Comparison of ENCODE assay signal across 13 mouse cellular contexts in genomic region chr19:10238477-10238876, GRCm38 (mm10). TPM values are rescaled to one million over a fixed set of nuclear protein-coding genes. Genes with fewer than 3 reads are reported as not detected.
DNase-seq lines count a peak whose midpoint lies in the region; ATAC-seq and TF ChIP-seq lines count a peak whose summit lies in the region.
"Had no signal": no experiment of that assay in that cellular context is flagged by ENCODE, and none has a peak within 500 bp of the region (broad histone marks: within the 10 kb centered on the region; RNA-seq: fewer than 3 reads in every experiment).

No protein-coding gene starts in this region.

- peak overlapping the region; percentile 14; the same call in 1 of the 2 replicates for H3K27ac ChIP-seq in cerebellum, adult 2 months (ENCODE audit: insufficient read depth, low read length)
- H3K27ac ChIP-seq in cortical plate, adult 2 months (ENCODE audit: insufficient read depth, low read length) = peak overlapping the region; percentile 32; the same call in 1 of the 2 replicates
- 0 out of 2 replicates have a peak overlapping the region, but pooled peaks have one; percentile 7 for H3K27ac ChIP-seq in liver, embryonic 12.5 days
- H3K27ac ChIP-seq: hindbrain, embryonic 14.5 days; kidney, postnatal 0 days had no signal

- H3K9me3 ChIP-seq in liver, embryonic 12.5 days (replicated peaks) = no peaks in the 10 kb centered on the region

- no peak overlapping the region for H3K9ac ChIP-seq in liver, embryonic 12.5 days
- H3K9ac ChIP-seq: hindbrain, embryonic 14.5 days had no signal

- no peaks in the 10 kb centered on the region; the same call in 1 of the 2 replicates for H3K27me3 ChIP-seq in cerebellum, adult 2 months (ENCODE audit: control insufficient read depth, insufficient read depth, low read length)
- peaks cover 45% of the 10 kb centered on the region for H3K27me3 ChIP-seq in liver, embryonic 12.5 days (replicated peaks)

- peak overlapping the region; percentile 85 for H3K4me2 ChIP-seq in liver, embryonic 12.5 days
- H3K4me2 ChIP-seq: hindbrain, embryonic 14.5 days had no signal

- TF ChIP-seq CTCF in cerebellum, adult 2 months (IDR thresholded peaks at IDR 0.05; ENCODE audit: borderline replicate concordance, insufficient read depth, low read depth, low read length) = no peak
- TF ChIP-seq CTCF in cortical plate, adult 2 months (IDR thresholded peaks at IDR 0.05; ENCODE audit: extremely low read depth, insufficient read depth, low read length) = no peak

- no peaks in the 10 kb centered on the region for H3K36me3 ChIP-seq in liver, embryonic 12.5 days

- TF ChIP-seq POLR2A in cerebellum, adult 2 months (IDR thresholded peaks at IDR 0.05; ENCODE audit: borderline replicate concordance, insufficient read depth, low read length) = no peak
- TF ChIP-seq POLR2A in cortical plate, adult 2 months (IDR thresholded peaks at IDR 0.05; ENCODE audit: extremely low read depth, insufficient read depth, low read length) = no peak

- DNase-seq in cerebellum, adult 2 months = no peak
- DNase-seq in cerebellum, postnatal 10 days = no peak
- peak; percentile 37 for DNase-seq in lung, postnatal 36 days
- no peak for DNase-seq in kidney, postnatal 4 days
- DNase-seq in frontal cortex, postnatal 14 days (ENCODE audit: low spot score in 2 of 2) = no peak
- DNase-seq: gastrocnemius, postnatal 10 days; retina, postnatal 1 day had no signal

- no peak overlapping the region for H3K4me3 ChIP-seq in cerebellum, adult 2 months (replicated peaks; ENCODE audit: insufficient read depth, low read depth, low read length)
- H3K4me3 ChIP-seq in cortical plate, adult 2 months (ENCODE audit: insufficient read depth, low read length) = no peak overlapping the region
- 0 out of 2 replicates have a peak overlapping the region, but pooled peaks have one; percentile 54 for H3K4me3 ChIP-seq in liver, embryonic 12.5 days

- H3K4me1 ChIP-seq in cerebellum, adult 2 months (ENCODE audit: control insufficient read depth, insufficient read depth, low read length) = no peaks in the 10 kb centered on the region; the same call in 1 of the 2 replicates
- H3K4me1 ChIP-seq in cortical plate, adult 2 months (ENCODE audit: control insufficient read depth, insufficient read depth, low read length) = no peaks in the 10 kb centered on the region
- H3K4me1 ChIP-seq in liver, embryonic 12.5 days = peaks cover 56% of the 10 kb centered on the region

- ATAC-seq in liver, embryonic 12.5 days = no peak
- no peak for ATAC-seq in erythroblast, adult 5-6 weeks (replicated peaks; ENCODE audit: low FRiP score, poor library complexity, severe bottlenecking)

- WGBS in cerebellum, adult 2 months = 49% methylated on average over 3 of the region's 3 CpGs
- WGBS in liver, embryonic 12.5 days (ENCODE audit: insufficient replicate concordance) = 15% methylated on average over 3 of the region's 3 CpGs

RNA-seq across cellular contexts. Expression of gene Myrf, which starts 2.1 kb away (rescaled TPM):
- polyA plus RNA-seq in cerebellum, adult 2 months (2012; rRNA removed) = 35.0 and 43.1 TPM in 2 replicates
- polyA plus RNA-seq in cortical plate, adult 2 months (2012; rRNA removed) = 21.0 and 26.4 TPM in 2 replicates
- polyA plus RNA-seq in liver, embryonic 12.5 days (2016; fragmentation: Nextera tagmentation; extraction: Ambion mirVana) = 6.6 TPM in 2 replicates
- not detected in 2 replicates for total RNA-seq in erythroblast, adult 5-6 weeks (2015; ENCODE audit: low replicate concordance)
- 0.42 TPM in 1 of 2 replicates, not detected in the other for total RNA-seq in erythroblast, adult 5-6 weeks (2017; ENCODE audit: low replicate concordance)
- total RNA-seq: megakaryocyte-erythroid progenitor cell, adult 5-6 weeks had no signal

RNA-seq across cellular contexts. Expression of gene Fen1, which starts 34.5 kb away (rescaled TPM):
- polyA plus RNA-seq in cerebellum, adult 2 months (2012; rRNA removed) = 19.9 and 20.2 TPM in 2 replicates
- 12.1 and 12.5 TPM in 2 replicates for polyA plus RNA-seq in cortical plate, adult 2 months (2012; rRNA removed)
- 198 and 200 TPM in 2 replicates for polyA plus RNA-seq in liver, embryonic 12.5 days (2016; fragmentation: Nextera tagmentation; extraction: Ambion mirVana)
- 15.2 and 26.3 TPM in 2 replicates for total RNA-seq in erythroblast, adult 5-6 weeks (2015; ENCODE audit: low replicate concordance)
- total RNA-seq in erythroblast, adult 5-6 weeks (2017; ENCODE audit: low replicate concordance) = 38.4 and 58.1 TPM in 2 replicates

RNA-seq across cellular contexts. Expression of gene Tmem258, which starts 34.7 kb away (rescaled TPM):
- 59.2 and 65.5 TPM in 2 replicates for polyA plus RNA-seq in cerebellum, adult 2 months (2012; rRNA removed)
- polyA plus RNA-seq in cortical plate, adult 2 months (2012; rRNA removed) = 51.0 and 60.1 TPM in 2 replicates
- polyA plus RNA-seq in liver, embryonic 12.5 days (2016; fragmentation: Nextera tagmentation; extraction: Ambion mirVana) = 350 and 353 TPM in 2 replicates
- 87.8 and 120 TPM in 2 replicates for total RNA-seq in erythroblast, adult 5-6 weeks (2015; ENCODE audit: low replicate concordance)
- 49.7 and 60.6 TPM in 2 replicates for total RNA-seq in erythroblast, adult 5-6 weeks (2017; ENCODE audit: low replicate concordance)

RNA-seq across cellular contexts. Expression of gene Fads1, which starts 55.8 kb away (rescaled TPM):
- polyA plus RNA-seq in cerebellum, adult 2 months (2012; rRNA removed) = 141 and 161 TPM in 2 replicates
- polyA plus RNA-seq in cortical plate, adult 2 months (2012; rRNA removed) = 195 and 212 TPM in 2 replicates
- polyA plus RNA-seq in liver, embryonic 12.5 days (2016; fragmentation: Nextera tagmentation; extraction: Ambion mirVana) = 86.4 and 91.6 TPM in 2 replicates
- total RNA-seq in erythroblast, adult 5-6 weeks (2015; ENCODE audit: low replicate concordance) = 19.2 and 38.2 TPM in 2 replicates
- total RNA-seq in erythroblast, adult 5-6 weeks (2017; ENCODE audit: low replicate concordance) = 13.0 and 15.6 TPM in 2 replicates
